Mouse (Mus musculus) intestine, embryonic 16.5 days (tissue): ENCODE results near the gene Adgrf3. TPM values are rescaled to one million over a fixed set of nuclear protein-coding genes. Genes with fewer than 3 reads are reported as not detected.
A peak's percentile ranks its signal among the peaks of the same experiment; 100 is the strongest.
"Not testable (repeated sequence)": the region's sequence is repeated elsewhere in the genome, so short reads cannot be mapped to it uniquely, and the experiment has no call there.

ENCODE experiments used
- ATAC-seq: fragments of 200-750 bp; cut with Nextera tagmentation; 2 replicates; pipeline ENCODE4 v1.8.0; 2017; ENCODE audit warnings: moderate TSS enrichment, moderate library complexity
- H3K27ac ChIP-seq: fragments of 300-500 bp; sonication (generic); 2 replicates; pipeline ENCODE4 v1.5.1; 2014; ENCODE audit warnings: mild to moderate bottlenecking, low read length
- H3K27me3 ChIP-seq: fragments of 300-500 bp; sonication (generic); replicated peaks from 2 replicates; pipeline ENCODE4 v1.6.1; 2014; ENCODE audit warnings: low read length, control low read depth, mixed read lengths; ENCODE audit not compliant: control insufficient read depth, insufficient read depth
- H3K36me3 ChIP-seq: fragments of 300-500 bp; sonication (generic); 2 replicates; pipeline ENCODE4 v1.6.1; 2014; ENCODE audit warnings: low read length, control low read depth; ENCODE audit not compliant: control insufficient read depth, insufficient read depth
- H3K4me1 ChIP-seq: fragments of 300-500 bp; sonication (generic); 2 replicates; pipeline ENCODE4 v1.6.1; 2014; ENCODE audit warnings: low read length, control low read depth, mixed read lengths; ENCODE audit not compliant: control insufficient read depth, insufficient read depth
- H3K4me2 ChIP-seq: fragments of 300-500 bp; sonication (generic); 2 replicates; pipeline ENCODE4 v1.6.1; 2014; ENCODE audit warnings: low read depth, low read length, control low read depth
- H3K4me3 ChIP-seq: fragments of 300-500 bp; sonication (generic); 2 replicates; pipeline ENCODE4 v1.5.1; 2014; ENCODE audit warnings: mild to moderate bottlenecking, low read length
- H3K9ac ChIP-seq: fragments of 300-500 bp; sonication (generic); 2 replicates; pipeline ENCODE4 v1.6.1; 2014; ENCODE audit warnings: low read depth, low read length
- H3K9me3 ChIP-seq: fragments of 300-500 bp; sonication (generic); 2 replicates; pipeline ENCODE4 v1.6.1; 2016; ENCODE audit warnings: low read length, control low read depth; ENCODE audit not compliant: control insufficient read depth
- WGBS: fragments of 180-500 bp; shearing (Covaris S2); extraction: QIAGEN DNeasy Blood & Tissue Kit; methylation state at CpG from one replicate; pipeline ENCODE4 v1.1.7; 2014; 5-methylcytosine and 5-hydroxymethylcytosine counted together
- polyA plus RNA-seq: library from polyadenylated mRNA; unstranded; fragments of >200 nt; fragmentation: Nextera tagmentation; extraction: Ambion mirVana; gene quantifications from 2 replicates; pipeline ENCODE4 v1.2.1, GENCODE M21; 2015

Gene Adgrf3
- polyA plus RNA-seq, 1 experiment from 2014 or later: 0.15 TPM

- H3K4me2 ChIP-seq, H3K27ac ChIP-seq, ATAC-seq, H3K27me3 ChIP-seq, H3K4me1 ChIP-seq, H3K9me3 ChIP-seq, H3K36me3 ChIP-seq, H3K9ac ChIP-seq, H3K4me3 ChIP-seq: not testable (repeated sequence)
- WGBS: 89% methylated on average over 5 of the region's 5 CpGs
Observed at GRCm38 (mm10) chr5:30210758-30211157, 5.2 kb upstream of the Adgrf3 start.

GRCm38 (mm10) chr5:30207276-30207675 is 1.8 kb upstream of the Adgrf3 start:
- 70% methylated on average over 6 of the region's 6 CpGs for WGBS
- Histone ChIP-seq H3K9ac (no peak overlapping the region), H3K27me3 (no peaks in the 10 kb centered on the region), H3K9me3 (no peaks in the 10 kb centered on the region), H3K4me1 (no peaks in the 10 kb centered on the region), H3K36me3 (no peaks in the 10 kb centered on the region), H3K27ac (no peak overlapping the region), H3K4me3 (no peak overlapping the region), H3K4me2 (no peak overlapping the region)
- no peak for ATAC-seq

DNA sequence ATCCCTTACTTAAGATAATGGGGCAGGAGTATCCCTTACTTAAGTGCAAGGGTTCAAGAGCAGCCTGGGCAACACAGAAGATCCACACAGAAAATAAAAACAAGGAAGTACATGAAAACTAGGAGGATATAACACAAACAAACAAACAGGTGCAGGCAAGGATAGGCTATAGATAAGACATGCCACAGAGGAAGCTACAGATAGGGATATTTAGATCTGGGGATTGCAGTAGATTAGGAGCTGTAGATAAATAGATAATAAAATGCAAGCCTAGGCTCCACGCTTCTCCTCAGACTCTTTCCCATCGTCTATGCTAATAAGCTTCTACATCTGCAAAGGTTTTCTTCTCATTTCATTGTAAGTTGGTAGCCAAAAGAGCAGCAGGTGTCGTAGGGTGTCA is 488 bp downstream of the Adgrf3 start:
- 60% methylated on average over 3 of the region's 3 CpGs for WGBS
- H3K27ac ChIP-seq: no peak overlapping the region
- no peaks in the 10 kb centered on the region for H3K27me3 ChIP-seq
- ATAC-seq: no peak
- no peak overlapping the region for H3K4me3 ChIP-seq
- no peaks in the 10 kb centered on the region for H3K4me1 ChIP-seq
- H3K4me2 ChIP-seq: no peak overlapping the region
- no peaks in the 10 kb centered on the region for H3K36me3 ChIP-seq
- no peaks in the 10 kb centered on the region for H3K9me3 ChIP-seq
- H3K9ac ChIP-seq: no peak overlapping the region

GRCm38 (mm10) chr5:30204441-30204840 is 1.1 kb downstream of the Adgrf3 start:
- H3K9me3 ChIP-seq: no peaks in the 10 kb centered on the region
- H3K36me3 ChIP-seq: no peaks in the 10 kb centered on the region
- no peak overlapping the region for H3K4me3 ChIP-seq
- ATAC-seq: no peak
- 58% methylated on average over 1 of the region's 1 CpGs for WGBS
- H3K27me3 ChIP-seq: no peaks in the 10 kb centered on the region
- H3K9ac ChIP-seq: no peak overlapping the region
- H3K4me2 ChIP-seq: no peak overlapping the region
- H3K4me1 ChIP-seq: no peaks in the 10 kb centered on the region
- no peak overlapping the region for H3K27ac ChIP-seq

- Histone ChIP-seq H3K4me1 (no peaks in the 10 kb centered on the region), H3K27ac (no peak overlapping the region; the same call in 1 of the 2 replicates), H3K9ac (no peak overlapping the region), H3K9me3 (no peaks in the 10 kb centered on the region), H3K4me3 (no peak overlapping the region), H3K36me3 (no peaks in the 10 kb centered on the region), H3K27me3 (no peaks in the 10 kb centered on the region), H3K4me2 (no peak overlapping the region)
- no peak for ATAC-seq
- 79% methylated on average over 10 of the region's 10 CpGs for WGBS
Observed at GRCm38 (mm10) chr5:30203216-30203885, 2.2 kb downstream of the Adgrf3 start.

GRCm38 (mm10) chr5:30202221-30202620 is 3.3 kb downstream of the Adgrf3 start:
- Histone ChIP-seq H3K4me1 (no peaks in the 10 kb centered on the region), H3K9ac (no peak overlapping the region), H3K9me3 (no peaks in the 10 kb centered on the region), H3K27me3 (no peaks in the 10 kb centered on the region), H3K36me3 (no peaks in the 10 kb centered on the region), H3K27ac (no peak overlapping the region), H3K4me3 (no peak overlapping the region), H3K4me2 (no peak overlapping the region)
- WGBS: 85% methylated on average over 7 of the region's 7 CpGs
- no peak for ATAC-seq

DNA sequence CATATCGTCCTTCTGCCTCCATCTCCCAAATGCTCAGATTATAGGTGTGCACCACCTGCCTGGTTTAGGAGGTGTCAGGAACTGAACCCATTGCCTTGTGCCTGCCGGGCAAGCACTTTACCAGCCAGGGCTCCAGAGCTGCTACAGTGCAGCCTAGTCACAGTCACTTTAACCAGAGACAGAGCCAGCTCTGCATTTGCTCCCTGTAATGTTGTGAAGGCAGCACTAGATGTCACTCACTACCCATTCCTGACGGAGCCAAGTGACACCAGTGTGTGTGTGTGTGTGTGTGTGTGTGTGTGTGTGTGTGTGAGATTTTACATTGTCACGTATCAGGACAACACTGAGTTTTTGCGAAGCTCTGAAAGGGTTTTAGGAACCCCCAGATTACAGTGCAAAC is 4.0 kb downstream of the Adgrf3 start:
- Histone ChIP-seq H3K4me3 (no peak overlapping the region), H3K4me1 (no peaks in the 10 kb centered on the region), H3K9ac (no peak overlapping the region), H3K4me2 (no peak overlapping the region), H3K9me3 (no peaks in the 10 kb centered on the region), H3K27ac (no peak overlapping the region), H3K36me3 (no peaks in the 10 kb centered on the region), H3K27me3 (no peaks in the 10 kb centered on the region)
- WGBS: 40% methylated on average over 5 of the region's 5 CpGs
- no peak for ATAC-seq

DNA sequence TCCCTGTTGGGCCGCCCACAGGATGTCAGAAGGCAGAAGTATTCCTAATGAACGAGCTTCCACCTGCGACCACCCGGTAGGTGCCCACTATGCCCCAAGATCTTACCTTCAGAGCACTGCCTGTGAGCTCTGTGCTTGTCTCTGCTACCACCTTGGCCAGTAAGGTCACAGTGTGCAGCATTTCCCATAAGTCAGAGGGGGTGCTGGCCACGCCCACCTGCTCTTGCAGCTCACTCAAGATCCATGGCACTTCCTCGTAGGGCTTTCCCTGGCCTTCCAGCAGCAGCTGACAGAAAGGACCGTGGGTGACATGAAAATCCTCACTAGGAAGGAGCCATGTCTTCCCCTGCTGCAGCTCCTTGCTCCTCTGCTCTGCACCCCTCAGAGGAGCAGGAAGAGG is 7.3 kb downstream of the Adgrf3 start:
- Histone ChIP-seq H3K36me3 (no peaks in the 10 kb centered on the region), H3K27ac (no peak overlapping the region), H3K4me2 (no peak overlapping the region), H3K4me3 (no peak overlapping the region), H3K4me1 (peaks cover 3% of the 10 kb centered on the region; the same call in 1 of the 2 replicates), H3K9ac (no peak overlapping the region), H3K27me3 (no peaks in the 10 kb centered on the region), H3K9me3 (no peaks in the 10 kb centered on the region)
- peak; percentile 68 for ATAC-seq
- WGBS: 62% methylated on average over 7 of the region's 7 CpGs

GRCm38 (mm10) chr5:30195340-30195739 is 10.2 kb downstream of the Adgrf3 start:
- H3K4me2 ChIP-seq: no peak overlapping the region
- H3K36me3 ChIP-seq: no peaks in the 10 kb centered on the region
- 82% methylated on average over 5 of the region's 5 CpGs for WGBS
- ATAC-seq: no peak
- H3K27me3 ChIP-seq: no peaks in the 10 kb centered on the region
- H3K9me3 ChIP-seq: no peaks in the 10 kb centered on the region
- no peak overlapping the region for H3K9ac ChIP-seq
- no peak overlapping the region for H3K4me3 ChIP-seq
- no peak overlapping the region for H3K27ac ChIP-seq
- peaks cover 3% of the 10 kb centered on the region; the same call in 1 of the 2 replicates for H3K4me1 ChIP-seq

DNA sequence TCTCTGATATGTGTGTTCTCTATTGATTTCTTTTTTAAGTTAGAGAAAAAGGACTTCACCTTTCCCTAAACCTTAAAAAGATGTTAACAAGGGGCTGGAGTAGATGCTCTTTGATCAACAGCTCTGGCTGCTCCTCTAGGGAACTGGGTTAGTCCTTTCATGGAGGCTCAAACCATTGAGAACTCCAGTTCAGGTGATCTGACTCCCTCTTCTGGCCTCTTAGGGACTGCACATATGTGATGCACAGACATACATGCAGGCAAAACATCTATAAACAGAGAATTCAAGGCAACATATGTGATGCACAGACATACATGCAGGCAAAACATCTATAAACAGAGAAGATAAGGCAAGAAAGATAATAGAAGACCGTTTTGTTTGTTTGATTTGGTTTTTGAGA is 13.1 kb downstream of the Adgrf3 start:
- Histone ChIP-seq H3K27ac (no peak overlapping the region), H3K36me3 (peaks cover 3% of the 10 kb centered on the region; the same call in 1 of the 2 replicates), H3K4me1 (peaks cover 3% of the 10 kb centered on the region; the same call in 1 of the 2 replicates), H3K9ac (no peak overlapping the region), H3K27me3 (no peaks in the 10 kb centered on the region), H3K4me2 (no peak overlapping the region), H3K4me3 (no peak overlapping the region), H3K9me3 (no peaks in the 10 kb centered on the region)
- WGBS: 74% methylated on average over 1 of the region's 1 CpGs
- no peak for ATAC-seq
